Mouse (Mus musculus) thymus, adult 2 months (tissue): ENCODE data around the gene Gm20388. TPM values are rescaled to one million over a fixed set of nuclear protein-coding genes. Genes with fewer than 3 reads are reported as not detected.

Experiments used
- DNase-seq: peaks from one replicate; pipeline ENCODE4 v3.0.0; 2021
- H3K27ac ChIP-seq: fragments of 200-500 bp; 2 replicates; pipeline ENCODE4 v1.5.1; 2012; ENCODE audit warnings: low read length, control low read depth; ENCODE audit not compliant: control insufficient read depth, insufficient read depth
- H3K27me3 ChIP-seq: fragments of 200-500 bp; 2 replicates; pipeline ENCODE4 v1.6.1; 2012; ENCODE audit warnings: mild to moderate bottlenecking, low read length, moderate library complexity, mixed read lengths; ENCODE audit not compliant: control insufficient read depth, insufficient read depth
- H3K36me3 ChIP-seq: fragments of 200-500 bp; 2 replicates; pipeline ENCODE4 v1.6.1; 2012; ENCODE audit warnings: mild to moderate bottlenecking, low read length, moderate library complexity; ENCODE audit not compliant: control insufficient read depth, insufficient read depth
- H3K4me1 ChIP-seq: fragments of 200-500 bp; replicated peaks from 2 replicates; pipeline ENCODE4 v1.6.1; 2012; ENCODE audit warnings: low read length; ENCODE audit not compliant: control insufficient read depth, insufficient read depth
- H3K4me3 ChIP-seq: fragments of 200-500 bp; 2 replicates; pipeline ENCODE4 v1.5.1; 2012; ENCODE audit warnings: mild to moderate bottlenecking, low read length, control low read depth, moderate library complexity; ENCODE audit not compliant: control insufficient read depth, insufficient read depth
- CTCF ChIP-seq: fragments of 200-500 bp; IDR thresholded peaks from 2 replicates; pipeline ENCODE4 v1.5.1; 2012; ENCODE audit warnings: mild to moderate bottlenecking, control low read depth, low read length, moderate library complexity, borderline replicate concordance; ENCODE audit not compliant: control insufficient read depth, poor library complexity, insufficient read depth; ENCODE audit errors: extremely low read depth
- POLR2A ChIP-seq: fragments of 200-500 bp; IDR thresholded peaks from 2 replicates; pipeline ENCODE4 v1.6.1; 2012; ENCODE audit warnings: mild to moderate bottlenecking, low read length, control low read depth, moderate library complexity; ENCODE audit not compliant: control insufficient read depth, poor library complexity, insufficient read depth; ENCODE audit errors: extremely low read depth
- WGBS: fragments of 180-500 bp; shearing (Covaris S2); methylation state at CpG from one replicate; pipeline ENCODE4 v1.1.7; 2018; 5-methylcytosine and 5-hydroxymethylcytosine counted together
- polyA plus RNA-seq: library from polyadenylated mRNA; depleted of rRNA; stranded (reverse); fragments of >200 nt; gene quantifications from 2 replicates; pipeline ENCODE4 v1.2.3, GENCODE M21; 2012

Gene Gm20388
- polyA plus RNA-seq, 1 experiment, result 103 TPM

DNA sequence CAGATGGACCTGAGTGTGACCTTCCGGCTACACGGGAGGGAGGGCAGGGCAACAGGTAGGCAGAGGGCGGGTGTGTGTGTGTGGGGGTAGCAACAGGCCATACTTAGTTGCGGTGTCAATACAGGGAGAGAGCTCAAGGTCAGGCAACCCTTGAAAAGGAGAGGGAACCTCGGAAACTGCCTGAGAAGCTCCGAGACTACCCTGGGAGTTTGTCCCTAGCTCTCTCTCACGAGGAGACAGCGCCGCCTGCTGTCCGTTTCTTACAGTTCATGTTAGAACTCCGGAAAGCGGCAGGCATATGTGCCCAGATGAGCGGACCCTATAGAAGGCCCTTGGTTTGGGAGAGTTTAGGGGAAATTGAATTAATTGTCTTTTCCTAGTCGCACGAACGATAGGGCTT is 1182.0 kb downstream of the Gm20388 start:
- H3K27ac ChIP-seq, result no peak overlapping the region
- DNase-seq, result peak; percentile 80
- WGBS, result 4% methylated on average over 16 of the region's 16 CpGs
- peaks cover 18% of the 10 kb centered on the region for H3K27me3 ChIP-seq
- H3K4me3 ChIP-seq, result no peak overlapping the region
- 0 out of 2 replicates have a peak, but pooled peaks have one; percentile 26 for TF ChIP-seq POLR2A
- TF ChIP-seq CTCF, result peak; percentile 86; the same call in 1 of the 2 replicates
- H3K4me1 ChIP-seq, result no peaks in the 10 kb centered on the region
- H3K36me3 ChIP-seq, result no peaks in the 10 kb centered on the region

DNA sequence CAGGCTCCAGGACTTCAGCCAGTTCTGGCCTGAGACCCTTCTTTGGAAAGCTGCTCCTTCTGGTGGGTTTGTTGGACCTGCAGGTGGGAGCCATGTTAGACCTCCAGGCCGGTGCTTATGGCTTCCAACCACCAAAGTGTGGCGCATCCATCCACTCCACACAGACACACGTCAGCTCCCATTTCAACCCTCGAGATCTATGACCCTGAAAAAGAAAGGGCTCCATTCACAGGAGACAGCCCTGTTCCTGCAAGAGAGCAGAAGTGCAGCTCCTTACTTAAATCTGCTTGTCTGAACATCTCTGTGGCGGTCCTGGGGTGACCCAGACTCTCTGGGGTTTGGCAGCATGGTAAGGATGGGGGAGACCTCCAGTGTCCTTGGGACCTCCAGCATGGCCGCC is 1182.9 kb downstream of the Gm20388 start:
- Histone ChIP-seq H3K4me3 (no peak overlapping the region), H3K4me1 (no peaks in the 10 kb centered on the region), H3K27ac (no peak overlapping the region), H3K36me3 (peaks cover 2% of the 10 kb centered on the region; the same call in 1 of the 2 replicates), H3K27me3 (peaks cover 15% of the 10 kb centered on the region)
- TF ChIP-seq CTCF (no peak), POLR2A (no peak)
- WGBS, result 69% methylated on average over 6 of the region's 6 CpGs
- no peak for DNase-seq

DNA sequence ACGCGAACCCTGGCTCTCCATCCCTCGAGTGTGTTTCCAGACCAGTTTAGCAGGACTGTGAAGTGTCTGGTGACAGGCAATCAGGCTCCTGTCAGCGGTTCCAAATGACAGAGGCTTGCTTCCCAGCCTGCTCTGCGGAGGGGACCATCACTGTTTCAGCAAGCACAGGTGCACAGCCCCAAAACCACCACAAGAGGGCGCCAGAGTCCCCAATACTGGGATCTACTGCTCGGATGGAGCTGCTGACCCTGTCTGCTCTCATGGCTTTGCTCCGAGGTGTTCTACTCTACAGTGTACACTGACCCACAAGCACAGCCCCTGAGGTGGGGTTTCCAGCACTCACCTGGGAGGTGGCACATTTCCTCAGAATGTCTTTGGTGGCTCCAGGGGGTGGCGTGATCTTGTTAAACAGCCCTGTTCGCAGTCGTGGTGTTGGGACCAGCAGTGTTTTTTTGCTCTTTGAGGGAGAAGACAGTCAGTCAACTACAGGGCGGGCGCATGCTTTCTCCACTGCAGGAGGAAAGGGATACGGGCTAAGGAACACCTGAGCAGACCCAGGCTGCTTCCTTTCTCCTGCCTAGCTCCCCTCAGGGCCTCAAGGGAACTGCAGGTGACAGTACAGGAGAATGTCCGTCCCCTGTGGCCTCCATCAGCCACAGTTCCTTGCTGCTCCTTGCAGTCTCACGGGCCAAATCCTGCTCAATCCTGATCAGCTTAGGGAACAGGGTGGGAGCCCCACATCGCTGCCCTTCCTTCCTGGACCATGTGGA is 1193.6 kb downstream of the Gm20388 start:
- H3K27me3 ChIP-seq, result no peaks in the 10 kb centered on the region
- TF ChIP-seq CTCF, result peak; percentile 96
- TF ChIP-seq POLR2A, result no peak
- H3K4me3 ChIP-seq, result no peak overlapping the region
- H3K27ac ChIP-seq, result no peak overlapping the region
- peaks cover 6% of the 10 kb centered on the region; the same call in 1 of the 2 replicates for H3K4me1 ChIP-seq
- peak; percentile 78 for DNase-seq
- peaks cover 8% of the 10 kb centered on the region for H3K36me3 ChIP-seq
- WGBS, result 68% methylated on average over 17 of the region's 17 CpGs

DNA sequence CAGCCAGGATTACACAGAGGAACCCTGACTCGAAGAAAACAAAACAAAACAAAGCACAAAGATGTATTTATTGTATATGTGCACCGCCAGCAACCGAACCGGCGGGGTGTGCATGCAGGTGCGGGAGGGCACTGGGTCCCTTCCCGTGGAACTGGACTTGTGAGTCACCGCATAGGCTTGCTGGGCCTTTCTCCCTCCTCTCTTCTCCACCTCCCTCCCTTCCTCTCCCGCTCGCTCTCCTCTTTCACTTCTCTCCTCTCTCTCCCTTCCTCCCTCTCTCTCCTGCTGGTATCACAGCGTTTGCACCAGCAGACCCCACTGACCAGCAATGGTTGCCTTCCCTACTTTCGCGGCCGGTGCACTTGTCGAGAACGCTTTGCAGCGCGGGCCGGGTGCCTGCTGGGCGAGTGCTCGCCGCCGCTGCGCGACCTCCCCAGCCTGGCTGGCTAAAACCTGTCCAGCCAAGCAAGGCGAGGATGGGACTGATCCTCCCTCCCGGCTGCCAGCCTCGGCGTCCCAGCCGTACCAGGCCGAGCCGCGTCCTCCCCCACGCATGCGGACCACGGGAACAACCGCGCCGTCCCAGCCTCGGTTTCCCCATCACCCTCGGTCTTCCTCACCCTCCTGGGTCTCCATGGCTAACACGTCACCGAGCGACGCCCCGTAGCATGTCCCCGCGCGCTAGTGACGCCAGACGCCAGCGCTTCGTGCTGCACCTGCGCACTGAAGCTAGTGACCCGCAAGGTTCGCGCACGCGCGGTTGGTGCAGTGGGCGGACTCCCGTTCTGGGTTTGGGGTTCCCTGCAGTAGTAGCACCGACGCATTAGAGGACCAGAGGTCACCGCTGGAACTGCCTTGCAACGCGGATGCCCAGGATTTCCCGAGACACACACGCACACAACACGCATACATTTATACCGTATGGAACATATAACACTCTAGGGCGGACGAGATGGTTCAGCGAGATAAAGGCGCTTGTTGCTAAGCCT is 1197.3 kb downstream of the Gm20388 start, which contains the start of gene Mthfsd:
Gene Mthfsd, minus strand, starts transcription at position 725 of the 989 bp plus-strand sequence.
- 2% methylated on average over 75 of the region's 75 CpGs for WGBS
- peak; percentile 98 for DNase-seq

DNA sequence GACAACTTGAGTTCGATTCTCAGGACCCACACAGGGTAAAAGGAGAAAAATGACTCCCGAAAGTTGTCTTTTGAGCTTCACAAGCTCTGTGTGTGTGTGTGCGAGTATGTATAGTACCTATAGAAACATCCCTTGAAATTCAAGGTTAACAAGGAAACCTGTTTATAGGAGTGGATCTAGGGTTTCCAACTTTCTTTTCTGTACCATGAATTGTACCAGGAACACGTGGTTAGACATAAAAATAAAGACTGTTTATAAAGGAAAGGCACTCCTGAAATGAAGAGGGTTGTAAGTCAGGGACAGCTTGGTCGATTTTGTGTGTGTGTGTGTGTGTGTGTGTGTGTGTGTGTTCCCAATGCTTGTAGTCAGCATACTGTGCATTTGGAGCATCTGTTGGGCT is 1198.0 kb downstream of the Gm20388 start:
- no peak overlapping the region for H3K27ac ChIP-seq
- H3K4me1 ChIP-seq, result peaks cover 6% of the 10 kb centered on the region; the same call in 1 of the 2 replicates
- H3K4me3 ChIP-seq, result peak overlapping the region; percentile 69
- no peaks in the 10 kb centered on the region for H3K36me3 ChIP-seq
- DNase-seq, result no peak
- 12% methylated on average over 5 of the region's 5 CpGs for WGBS
- H3K27me3 ChIP-seq, result no peaks in the 10 kb centered on the region; the same call in 1 of the 2 replicates
- TF ChIP-seq CTCF (no peak), POLR2A (no peak)

More for the DNA sequence above, 1197.3 kb downstream of the Gm20388 start, which contains the start of gene Mthfsd:
- Histone ChIP-seq H3K27ac (no peak within 1 kb of the TSS), H3K27me3 (no peaks in the 10 kb centered on the region; the same call in 1 of the 2 replicates), H3K4me3 (peak within 1 kb of the TSS; percentile 69), H3K4me1 (peaks cover 6% of the 10 kb centered on the region; the same call in 1 of the 2 replicates), H3K36me3 (no peaks in the 10 kb centered on the region)
- TF ChIP-seq CTCF (no peak), POLR2A (peak; percentile 75; the same call in 1 of the 2 replicates)
